Mouse (Mus musculus) liver, embryonic 14.5 days (tissue): ENCODE data around the gene Gm20458.

Experiments used
- CTCF ChIP-seq: IDR thresholded peaks from 2 replicates; pipeline ENCODE4 v1.5.1; 2016; ENCODE audit warnings: antibody characterized with exemption, low read depth, control low read depth
- EP300 ChIP-seq: IDR thresholded peaks from 2 replicates; pipeline ENCODE4 v1.6.1; 2016; ENCODE audit warnings: antibody characterized with exemption, low read depth

DNA sequence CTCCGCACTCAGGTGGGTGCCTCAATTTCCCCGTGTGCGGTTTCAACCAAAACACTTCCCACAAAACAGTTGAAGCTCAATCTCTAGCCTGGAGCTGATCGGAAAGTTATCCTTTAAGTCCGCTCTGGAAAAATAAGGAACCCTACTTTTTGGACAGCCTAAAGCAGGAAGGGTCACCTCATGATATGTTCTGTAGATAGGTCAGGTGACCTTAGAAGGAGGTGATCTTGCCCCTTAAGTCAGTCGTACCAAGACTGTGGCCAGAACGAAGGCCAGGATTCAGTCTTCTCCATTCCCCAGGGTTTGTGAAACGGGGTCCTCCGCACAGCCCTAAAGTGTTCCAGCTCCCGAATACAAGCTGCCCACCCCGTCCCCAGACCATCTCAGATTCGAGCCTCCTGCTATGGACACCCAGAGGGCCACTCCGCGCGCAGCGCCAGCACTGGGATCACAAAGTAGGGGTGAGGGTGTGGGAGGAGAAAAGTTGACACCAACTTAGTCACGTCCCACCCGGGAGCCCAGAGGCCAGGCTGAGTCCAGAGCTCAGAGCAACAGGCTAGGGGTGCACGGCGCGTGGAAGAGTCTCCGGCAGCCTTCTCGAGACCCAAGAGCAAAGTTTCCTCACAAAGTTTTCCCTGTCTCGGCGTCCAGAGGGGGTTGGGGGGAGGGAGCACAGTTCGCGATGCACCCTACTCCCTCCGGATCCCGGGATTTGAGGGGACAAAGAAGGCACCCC is 18.3 kb upstream of the Gm20458 start:
- TF ChIP-seq CTCF (no peak), EP300 (no peak)
